Mouse (Mus musculus) hindbrain, embryonic 11.5 days (tissue): ENCODE data around the gene Gnb4. TPM values are rescaled to one million over a fixed set of nuclear protein-coding genes. Genes with fewer than 3 reads are reported as not detected.

Source experiments
- ATAC-seq: fragments of 200-750 bp; cut with Nextera tagmentation; 2 replicates; pipeline ENCODE4 v1.8.0; 2017; ENCODE audit warnings: mild to moderate bottlenecking, moderate TSS enrichment, moderate library complexity; ENCODE audit not compliant: low FRiP score
- DNase-seq: peaks from one replicate; pipeline ENCODE4 v3.0.0-alpha.2; 2015; ENCODE audit warnings: low spot score
- H3K27ac ChIP-seq: fragments of 300-500 bp; sonication (generic); 2 replicates; pipeline ENCODE4 v1.5.1; 2014; ENCODE audit warnings: mild to moderate bottlenecking, low read depth, low read length
- H3K27me3 ChIP-seq: fragments of 300-500 bp; sonication (generic); 2 replicates; pipeline ENCODE4 v1.6.1; 2014; ENCODE audit warnings: mild to moderate bottlenecking, low read length, moderate library complexity, mixed read lengths; ENCODE audit not compliant: control insufficient read depth, insufficient read depth
- H3K36me3 ChIP-seq: fragments of 300-500 bp; sonication (generic); 2 replicates; pipeline ENCODE4 v1.6.1; 2014; ENCODE audit warnings: mild to moderate bottlenecking, low read length, moderate library complexity, mixed read lengths; ENCODE audit not compliant: control insufficient read depth, insufficient read depth
- H3K4me1 ChIP-seq: fragments of 300-500 bp; sonication (generic); replicated peaks from 2 replicates; pipeline ENCODE4 v1.6.1; 2014; ENCODE audit warnings: low read length, mixed read lengths; ENCODE audit not compliant: control insufficient read depth, insufficient read depth
- H3K4me2 ChIP-seq: fragments of 300-500 bp; sonication (generic); replicated peaks from 2 replicates; pipeline ENCODE4 v1.6.1; 2014; ENCODE audit warnings: mild to moderate bottlenecking, low read depth, low read length
- H3K4me3 ChIP-seq: fragments of 300-500 bp; sonication (generic); 2 replicates; pipeline ENCODE4 v1.5.1; 2014; ENCODE audit warnings: low read depth, low read length
- H3K9ac ChIP-seq: fragments of 300-500 bp; sonication (generic); 2 replicates; pipeline ENCODE4 v1.6.1; 2014; ENCODE audit warnings: low read depth, low read length
- H3K9me3 ChIP-seq: fragments of 300-500 bp; sonication (generic); 2 replicates; pipeline ENCODE4 v1.6.1; 2016; ENCODE audit warnings: low read length; ENCODE audit not compliant: control insufficient read depth
- WGBS: fragments of 180-500 bp; shearing (Covaris S2); extraction: QIAGEN DNeasy Blood & Tissue Kit; methylation state at CpG from one replicate; pipeline ENCODE4 v1.1.7; 2014; 5-methylcytosine and 5-hydroxymethylcytosine counted together
- polyA plus RNA-seq: library from polyadenylated mRNA; unstranded; fragments of >200 nt; fragmentation: Nextera tagmentation; extraction: Ambion mirVana; gene quantifications from 2 replicates; pipeline ENCODE4 v1.2.1, GENCODE M21; 2014

Gene Gnb4
- polyA plus RNA-seq, 1 experiment from 2014 or later: 56.2 TPM

- no peak overlapping the region for H3K4me2 ChIP-seq
- no peak overlapping the region for H3K27ac ChIP-seq
- H3K27me3 ChIP-seq: no peaks in the 10 kb centered on the region
- H3K9ac ChIP-seq: no peak overlapping the region
- no peaks in the 10 kb centered on the region for H3K9me3 ChIP-seq
- ATAC-seq (no peak), DNase-seq (no peak)
- no peaks in the 10 kb centered on the region for H3K36me3 ChIP-seq
- no peak overlapping the region for H3K4me3 ChIP-seq
- no peaks in the 10 kb centered on the region for H3K4me1 ChIP-seq
- WGBS: 91% methylated on average over 4 of the region's 4 CpGs
These were observed 39.6 kb upstream of the Gnb4 start for GRCm38 (mm10) chr3:32655994-32656393.

- Histone ChIP-seq H3K27ac (no peak overlapping the region), H3K4me3 (no peak overlapping the region), H3K4me1 (no peaks in the 10 kb centered on the region), H3K4me2 (no peak overlapping the region), H3K27me3 (no peaks in the 10 kb centered on the region), H3K36me3 (no peaks in the 10 kb centered on the region), H3K9ac (no peak overlapping the region), H3K9me3 (no peaks in the 10 kb centered on the region)
- WGBS: 82% methylated on average over 4 of the region's 4 CpGs
- DNase-seq (no peak), ATAC-seq (no peak)
These were observed 36.4 kb upstream of the Gnb4 start for GRCm38 (mm10) chr3:32652739-32653138.

- no peaks in the 10 kb centered on the region for H3K4me1 ChIP-seq
- no peak overlapping the region for H3K9ac ChIP-seq
- DNase-seq (no peak), ATAC-seq (no peak)
- no peak overlapping the region for H3K27ac ChIP-seq
- H3K4me2 ChIP-seq: no peak overlapping the region
- no peaks in the 10 kb centered on the region for H3K27me3 ChIP-seq
- 81% methylated on average over 4 of the region's 4 CpGs for WGBS
- H3K9me3 ChIP-seq: no peaks in the 10 kb centered on the region
- no peak overlapping the region for H3K4me3 ChIP-seq
- no peaks in the 10 kb centered on the region for H3K36me3 ChIP-seq
These were observed 32.9 kb upstream of the Gnb4 start for GRCm38 (mm10) chr3:32649284-32649683.

GRCm38 (mm10) chr3:32646918-32647317, 30.5 kb upstream of the Gnb4 start:
- Histone ChIP-seq H3K4me2 (no peak overlapping the region), H3K4me3 (no peak overlapping the region), H3K9ac (no peak overlapping the region), H3K36me3 (no peaks in the 10 kb centered on the region), H3K27ac (no peak overlapping the region), H3K4me1 (no peaks in the 10 kb centered on the region), H3K9me3 (no peaks in the 10 kb centered on the region), H3K27me3 (no peaks in the 10 kb centered on the region)
- no peak for DNase-seq
- no peak for ATAC-seq
- WGBS: 89% methylated on average over 4 of the region's 4 CpGs

- Histone ChIP-seq H3K9ac (no peak overlapping the region), H3K4me2 (no peak overlapping the region), H3K4me1 (no peaks in the 10 kb centered on the region), H3K9me3 (no peaks in the 10 kb centered on the region), H3K27ac (no peak overlapping the region), H3K4me3 (no peak overlapping the region), H3K27me3 (no peaks in the 10 kb centered on the region), H3K36me3 (no peaks in the 10 kb centered on the region)
- 75% methylated on average over 2 of the region's 2 CpGs for WGBS
- no peak for ATAC-seq
- DNase-seq: no peak
These were observed 28.4 kb upstream of the Gnb4 start for GRCm38 (mm10) chr3:32644751-32645150.

- no peaks in the 10 kb centered on the region for H3K9me3 ChIP-seq
- no peak overlapping the region for H3K9ac ChIP-seq
- ATAC-seq (no peak), DNase-seq (no peak)
- H3K36me3 ChIP-seq: no peaks in the 10 kb centered on the region
- WGBS: 84% methylated on average over 6 of the region's 6 CpGs
- no peaks in the 10 kb centered on the region for H3K4me1 ChIP-seq
- H3K4me2 ChIP-seq: no peak overlapping the region
- no peaks in the 10 kb centered on the region for H3K27me3 ChIP-seq
- H3K4me3 ChIP-seq: no peak overlapping the region
- H3K27ac ChIP-seq: no peak overlapping the region
These were observed 25.7 kb upstream of the Gnb4 start for GRCm38 (mm10) chr3:32642116-32642515.

GRCm38 (mm10) chr3:32638240-32638639, 21.9 kb upstream of the Gnb4 start:
- no peaks in the 10 kb centered on the region for H3K9me3 ChIP-seq
- H3K4me2 ChIP-seq: no peak overlapping the region
- no peaks in the 10 kb centered on the region for H3K36me3 ChIP-seq
- DNase-seq (no peak), ATAC-seq (no peak)
- no peaks in the 10 kb centered on the region for H3K27me3 ChIP-seq
- no peak overlapping the region for H3K4me3 ChIP-seq
- no peak overlapping the region for H3K27ac ChIP-seq
- H3K9ac ChIP-seq: no peak overlapping the region
- H3K4me1 ChIP-seq: no peaks in the 10 kb centered on the region
- WGBS: 70% methylated on average over 8 of the region's 8 CpGs

GRCm38 (mm10) chr3:32632760-32633264, 16.4 kb upstream of the Gnb4 start:
- H3K36me3 ChIP-seq: no peaks in the 10 kb centered on the region
- no peak overlapping the region for H3K4me2 ChIP-seq
- no peaks in the 10 kb centered on the region for H3K27me3 ChIP-seq
- H3K9me3 ChIP-seq: no peaks in the 10 kb centered on the region
- no peak overlapping the region for H3K4me3 ChIP-seq
- 84% methylated on average over 5 of the region's 5 CpGs for WGBS
- H3K9ac ChIP-seq: no peak overlapping the region
- no peak overlapping the region for H3K27ac ChIP-seq
- DNase-seq (no peak), ATAC-seq (no peak)
- no peaks in the 10 kb centered on the region for H3K4me1 ChIP-seq

GRCm38 (mm10) chr3:32630210-32630609, 13.8 kb upstream of the Gnb4 start:
- Histone ChIP-seq H3K9ac (no peak overlapping the region), H3K4me3 (no peak overlapping the region), H3K4me2 (no peak overlapping the region), H3K9me3 (no peaks in the 10 kb centered on the region), H3K27ac (no peak overlapping the region), H3K4me1 (no peaks in the 10 kb centered on the region), H3K36me3 (no peaks in the 10 kb centered on the region), H3K27me3 (no peaks in the 10 kb centered on the region)
- ATAC-seq (no peak), DNase-seq (no peak)
- WGBS: 73% methylated on average over 4 of the region's 4 CpGs
